Mouse (Mus musculus) ES-E14 (cell line): ENCODE measurements around the gene Tmprss9. TPM values are rescaled to one million over a fixed set of nuclear protein-coding genes. Genes with fewer than 3 reads are reported as not detected.
A peak's percentile ranks its signal among the peaks of the same experiment; 100 is the strongest.
"Not testable (repeated sequence)": the region's sequence is repeated elsewhere in the genome, so short reads cannot be mapped to it uniquely, and the experiment has no call there.

Experiments used
- DNase-seq: peaks from one replicate; pipeline ENCODE4 v3.0.0-alpha.2; 2013; ENCODE audit warnings: low read depth, low spot score
- H3K27ac ChIP-seq: 2 replicates; pipeline ENCODE4 v1.5.1; 2012; ENCODE audit warnings: low read depth, mild to moderate bottlenecking, low read length, moderate library complexity, mixed read lengths; ENCODE audit not compliant: poor library complexity, insufficient read depth, severe bottlenecking
- H3K36me3 ChIP-seq: 2 replicates; pipeline ENCODE4 v1.6.1; 2012; ENCODE audit warnings: mild to moderate bottlenecking, low read length, moderate library complexity, mixed read lengths; ENCODE audit not compliant: control insufficient read depth, poor library complexity, insufficient read depth, severe bottlenecking
- H3K4me1 ChIP-seq, 2 experiments: fragments of 150-350 bp in 1 of 2; sonication (generic) in 1 of 2; 2 replicates each; pipeline ENCODE4 v1.6.1; 2012; ENCODE audit warnings: low read length in 2 of 2, mild to moderate bottlenecking in 1 of 2, mixed read lengths in 1 of 2; ENCODE audit not compliant: control insufficient read depth in 2 of 2, insufficient read depth in 2 of 2, poor library complexity in 1 of 2
- H3K4me3 ChIP-seq, 2 experiments: fragments of 150-350 bp in 1 of 2; sonication (generic) in 1 of 2; 2 replicates each; pipeline ENCODE4 v1.5.1; 2012; ENCODE audit warnings: low read length in 2 of 2, low read depth in 1 of 2, mild to moderate bottlenecking in 1 of 2, mixed read lengths in 1 of 2; ENCODE audit not compliant: insufficient read depth in 1 of 2, poor library complexity in 1 of 2, severe bottlenecking in 1 of 2
- H3K9ac ChIP-seq: 2 replicates; pipeline ENCODE4 v1.6.1; 2012; ENCODE audit warnings: low read depth, mild to moderate bottlenecking, low read length, mixed read lengths; ENCODE audit not compliant: poor library complexity, insufficient read depth, severe bottlenecking
- H3K9me3 ChIP-seq: fragments of 150-350 bp; sonication (generic); 2 replicates; pipeline ENCODE4 v1.6.1; 2012; ENCODE audit warnings: low read depth, mild to moderate bottlenecking, low read length; ENCODE audit not compliant: control insufficient read depth, insufficient read depth
- CHD2 ChIP-seq: IDR thresholded peaks from 2 replicates; pipeline ENCODE4 v1.6.1; 2014; ENCODE audit warnings: mild to moderate bottlenecking, low read depth, low read length, inconsistent platforms
- HCFC1 ChIP-seq: IDR thresholded peaks from 2 replicates; pipeline ENCODE4 v1.6.1; 2012; ENCODE audit warnings: low read length, inconsistent platforms, borderline replicate concordance; ENCODE audit not compliant: insufficient read depth
- MAFK ChIP-seq: IDR thresholded peaks from 2 replicates; pipeline ENCODE4 v1.6.1; 2014; ENCODE audit warnings: mild to moderate bottlenecking, low read depth, low read length, inconsistent platforms; ENCODE audit not compliant: insufficient read depth
- ZC3H11A ChIP-seq: IDR thresholded peaks from 2 replicates; pipeline ENCODE4 v1.6.1; 2012; ENCODE audit warnings: low read depth, mild to moderate bottlenecking, inconsistent platforms, low read length, borderline replicate concordance
- ZNF384 ChIP-seq: IDR thresholded peaks from 2 replicates; pipeline ENCODE4 v1.6.1; 2012; ENCODE audit warnings: low read depth, low read length, inconsistent platforms
- in situ Hi-C, 2 experiments: fragments of 600-800 bp; cut with MboI; formaldehyde crosslinking; loops; one replicate each; pipeline ENCODE4 v1.15.1; 2025; ENCODE audit warnings: low sequenced_read_pairs in 2 of 2, inconsistent platforms in 1 of 2; ENCODE audit not compliant: unreplicated experiment in 2 of 2
- total RNA-seq: library from RNA; depleted of rRNA; stranded (reverse); fragments of 300-350 nt; gene quantifications from 2 replicates; pipeline ENCODE4 v1.2.3, GENCODE M21; 2012

Gene Tmprss9
- total RNA-seq, 1 experiment: not detected

- TF ChIP-seq MAFK (no peak), HCFC1 (no peak), ZNF384 (no peak), CHD2 (no peak), ZC3H11A (0 out of 2 replicates have a peak, but pooled peaks have one; percentile 6)
- in situ Hi-C loops: no loop called here
- H3K9me3 ChIP-seq: no peaks in the 10 kb centered on the region
- no peak overlapping the region for H3K27ac ChIP-seq
- no peak for DNase-seq
- peaks cover 21% of the 10 kb centered on the region for H3K36me3 ChIP-seq
- no peak overlapping the region for H3K9ac ChIP-seq
- no peak overlapping the region for H3K4me3 ChIP-seq
- peaks cover 0 to 6% of the 10 kb centered on the region in 2 experiments; a peak in 2 of 4 replicates for H3K4me1 ChIP-seq
Measured at GRCm38 (mm10) chr10:80824827-80825226, 46.8 kb upstream of the Tmprss9 start.

GRCm38 (mm10) chr10:80826151-80827062 lies 45.2 kb upstream of the Tmprss9 start, which contains the start of gene Oaz1:
Oaz1 (plus strand) TSS chr10:80826656.
- TF ChIP-seq CHD2 (no peak), HCFC1 (peak; percentile 70; the same call in 1 of the 2 replicates)
- in situ Hi-C loops: no loop called here
- peaks cover 0 to 10% of the 10 kb centered on the region in 2 experiments; a peak in 2 of 4 replicates for H3K4me1 ChIP-seq
- H3K9ac ChIP-seq: peak within 1 kb of the TSS; percentile 94
- DNase-seq: peak; percentile 99
- H3K36me3 ChIP-seq: peaks cover 22% of the 10 kb centered on the region
- peak within 1 kb of the TSS; percentile 77 for H3K27ac ChIP-seq
- peak within 1 kb of the TSS; percentile 77 to 86 for H3K4me3 ChIP-seq
- no peaks in the 10 kb centered on the region for H3K9me3 ChIP-seq

DNA sequence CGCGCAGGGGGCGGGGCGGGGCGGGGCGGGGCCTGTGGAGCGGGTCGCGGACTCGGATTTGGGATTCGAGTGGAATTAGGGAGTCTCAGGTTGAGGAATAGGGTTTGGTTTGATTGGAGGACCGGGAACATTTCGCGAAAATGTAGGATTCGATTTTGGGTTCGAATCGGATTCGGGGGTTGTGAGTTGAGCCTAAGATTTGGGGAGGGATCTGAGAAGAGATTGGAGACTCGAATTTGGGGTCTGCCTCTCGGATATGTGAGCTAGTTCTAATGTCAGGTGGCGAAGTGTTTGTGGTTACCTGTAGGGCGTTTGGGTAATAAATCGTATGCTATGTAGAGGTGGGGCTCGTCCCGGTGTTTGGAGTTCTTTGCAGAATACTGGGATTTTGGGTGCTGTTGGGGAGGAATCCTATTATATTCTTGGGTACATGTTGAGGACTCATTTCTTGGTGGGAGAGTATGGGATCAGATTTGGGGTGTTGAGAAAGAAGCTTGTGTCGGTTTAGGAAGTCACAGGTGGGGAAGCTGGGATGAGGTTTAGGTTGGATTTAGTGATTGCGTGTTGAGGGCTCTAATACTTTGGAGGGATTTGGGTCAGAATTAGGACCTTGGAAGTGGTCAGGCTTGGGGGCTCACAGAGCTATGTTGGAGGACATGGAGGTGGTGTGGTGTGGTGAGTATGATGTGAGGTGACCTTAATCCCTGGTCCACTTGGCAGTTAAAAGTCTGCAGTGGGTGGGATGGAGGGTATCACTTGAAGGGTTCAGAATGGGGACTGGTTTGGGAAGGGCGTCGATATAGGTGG lies 44.4 kb upstream of the Tmprss9 start:
- DNase-seq: no peak
- H3K4me3 ChIP-seq: peak overlapping the region; percentile 77 to 86
- no peaks in the 10 kb centered on the region for H3K9me3 ChIP-seq
- TF ChIP-seq CHD2 (no peak), ZNF384 (no peak), HCFC1 (0 out of 2 replicates have a peak, but pooled peaks have one; percentile 16), MAFK (no peak), ZC3H11A (no peak)
- H3K9ac ChIP-seq: peak overlapping the region; percentile 94
- H3K27ac ChIP-seq: no peak overlapping the region; the same call in 1 of the 2 replicates
- peaks cover 22% of the 10 kb centered on the region for H3K36me3 ChIP-seq
- in situ Hi-C loops: no loop called here
- peaks cover 0 to 13% of the 10 kb centered on the region in 2 experiments; a peak in 2 of 4 replicates for H3K4me1 ChIP-seq

GRCm38 (mm10) chr10:80827870-80828420 lies 43.7 kb upstream of the Tmprss9 start:
- Histone ChIP-seq H3K4me3 (peak overlapping the region; percentile 77 to 86), H3K27ac (no peak overlapping the region), H3K36me3 (peaks cover 22% of the 10 kb centered on the region), H3K9ac (peak overlapping the region; percentile 94), H3K9me3 (no peaks in the 10 kb centered on the region), H3K4me1 (peaks cover 0 to 13% of the 10 kb centered on the region in 2 experiments; a peak in 2 of 4 replicates)
- in situ Hi-C loops: no loop called here
- no peak; the same call in 1 of the 2 replicates for TF ChIP-seq HCFC1
- no peak for TF ChIP-seq MAFK
- DNase-seq: no peak

DNA sequence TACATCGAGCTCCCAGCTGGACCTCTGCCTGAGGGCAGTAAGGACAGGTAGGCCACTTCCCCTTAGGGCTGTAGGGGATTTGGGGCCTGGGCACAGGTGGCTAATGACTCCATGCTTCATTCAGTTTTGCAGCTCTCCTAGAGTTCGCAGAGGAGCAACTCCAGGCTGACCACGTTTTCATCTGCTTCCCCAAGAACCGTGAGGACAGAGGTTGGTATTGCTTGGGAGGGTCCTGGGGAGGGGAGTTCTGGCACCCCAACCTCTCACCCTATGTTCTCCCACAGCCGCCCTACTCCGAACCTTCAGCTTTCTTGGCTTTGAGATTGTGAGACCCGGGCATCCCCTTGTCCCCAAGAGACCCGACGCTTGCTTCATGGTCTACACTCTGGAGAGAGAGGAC lies 43.1 kb upstream of the Tmprss9 start:
- in situ Hi-C loops, DNase-seq, H3K9me3 ChIP-seq, H3K9ac ChIP-seq, H3K27ac ChIP-seq: not testable (repeated sequence)
- H3K4me1 ChIP-seq: peaks cover 0 to 13% of the 10 kb centered on the region in 2 experiments; a peak in 2 of 4 replicates
- peak overlapping the region in 1 of 2 experiments; percentile 86; a peak in 1 of 4 replicates for H3K4me3 ChIP-seq
- H3K36me3 ChIP-seq: peaks cover 22% of the 10 kb centered on the region
